In genomic region chr12:41880833-41881232, GRCm38 (mm10) we compare ENCODE assay signal across 22 mouse cellular contexts.
A peak's percentile ranks its signal among the peaks of the same experiment; 100 is the strongest.
DNase-seq lines count a peak whose midpoint lies in the region; ATAC-seq and TF ChIP-seq lines count a peak whose summit lies in the region.
"Had no signal": no experiment of that assay in that cellular context is flagged by ENCODE, and none has a peak within 500 bp of the region (broad histone marks: within the 10 kb centered on the region; RNA-seq: fewer than 3 reads in every experiment).

No protein-coding gene starts in this region.

- TF ChIP-seq RAD21 in MEL (IDR thresholded peaks at IDR 0.05; ENCODE audit: low read depth, low read length) = no peak

- H3K9ac ChIP-seq in midbrain, embryonic 11.5 days (ENCODE audit: low read length) = no peak overlapping the region
- H3K9ac ChIP-seq in midbrain, embryonic 13.5 days (replicated peaks) = no peak overlapping the region
- H3K9ac ChIP-seq in MEL (ENCODE audit: control insufficient read depth, low read depth, low read length, poor library complexity, severe bottlenecking) = no peak overlapping the region

- H3K9me3 ChIP-seq in midbrain, embryonic 11.5 days (ENCODE audit: control insufficient read depth, low read length) = no peaks in the 10 kb centered on the region
- H3K9me3 ChIP-seq in midbrain, embryonic 13.5 days = no peaks in the 10 kb centered on the region
- H3K9me3 ChIP-seq in MEL (replicated peaks; ENCODE audit: insufficient read depth, low read length) = no peaks in the 10 kb centered on the region
- H3K9me3 ChIP-seq: G1E had no signal

- H3K4me3 ChIP-seq in midbrain, embryonic 11.5 days (ENCODE audit: low read depth, low read length) = no peak overlapping the region
- no peak overlapping the region for H3K4me3 ChIP-seq in midbrain, embryonic 13.5 days (replicated peaks)
- no peak overlapping the region for H3K4me3 ChIP-seq in MEL (ENCODE audit: control insufficient read depth in 1 of 2, insufficient read depth in 1 of 2, low read depth in 2 of 2, low read length in 2 of 2)

- no peaks in the 10 kb centered on the region for H3K27me3 ChIP-seq in midbrain, embryonic 11.5 days (ENCODE audit: control insufficient read depth, insufficient read depth, low read length)
- H3K27me3 ChIP-seq in midbrain, embryonic 13.5 days = no peaks in the 10 kb centered on the region
- no peaks in the 10 kb centered on the region for H3K27me3 ChIP-seq in MEL (ENCODE audit: control insufficient read depth in 1 of 2, insufficient read depth in 2 of 2, low read length in 2 of 2)
- H3K27me3 ChIP-seq: CH12.LX, Patski had no signal

- H3K4me2 ChIP-seq in midbrain, embryonic 11.5 days = no peak overlapping the region
- no peak overlapping the region for H3K4me2 ChIP-seq in midbrain, embryonic 13.5 days (replicated peaks)

- no peak for TF ChIP-seq POLR2A in MEL (IDR thresholded peaks at IDR 0.05; ENCODE audit: control insufficient read depth in 1 of 2, insufficient read depth in 1 of 2, low read depth in 1 of 2, low read length in 2 of 2, poor library complexity in 1 of 2)

- no peak for ATAC-seq in midbrain, embryonic 11.5 days (ENCODE audit: low FRiP score)
- ATAC-seq in midbrain, embryonic 13.5 days = no peak
- ATAC-seq in megakaryocyte-erythroid progenitor cell, adult 5-6 weeks (replicated peaks; ENCODE audit: low FRiP score, low TSS enrichment, poor library complexity, severe bottlenecking) = 0 out of 2 replicates have a peak, but pooled peaks have one; percentile 37
- ATAC-seq: activated CD4-positive, CD25-positive, alpha-beta regulatory T cell, adult 4 months; CD4-positive, CD25-positive, alpha-beta regulatory T cell, adult 4 months; Patski had no signal

- TF ChIP-seq EP300 in MEL (IDR thresholded peaks at IDR 0.05; ENCODE audit: low read depth in 1 of 2, low read length in 2 of 2) = peak; percentile 48 to 75; a peak in 3 of 4 replicates

- 85% methylated on average over 3 of the region's 3 CpGs for WGBS in midbrain, embryonic 11.5 days
- 89% methylated on average over 3 of the region's 3 CpGs for WGBS in midbrain, embryonic 13.5 days

- TF ChIP-seq CTCF in MEL (IDR thresholded peaks at IDR 0.05 in 2 of 3, conservative IDR thresholded peaks at IDR 0.05 in 1 of 3; ENCODE audit: control insufficient read depth in 1 of 3, insufficient read depth in 1 of 3, low read depth in 2 of 3, low read length in 3 of 3, poor library complexity in 1 of 3, severe bottlenecking in 1 of 3) = no peak

- peak; percentile 67 for DNase-seq in midbrain, embryonic 11.5 days (ENCODE audit: low spot score, missing footprints)
- DNase-seq in MEL (ENCODE audit: low read depth, low spot score) = peak; percentile 29
- no peak for DNase-seq in thymus, postnatal 25 days
- no peak for DNase-seq in cerebellum, adult 9-10 months
- DNase-seq: adrenal gland, adult 2 months; adrenal gland, adult 8-10 months; adrenal gland, postnatal 10 days; adrenal gland, postnatal 14 days; adrenal gland, postnatal 25 days; adrenal gland, postnatal 36 days; B cell, adult 2 months; cerebellum, adult 11 months; cerebellum, adult 11-12 months; cerebellum, adult 18-20 months; cerebellum, adult 2 months had no signal

- no peak overlapping the region for H3K27ac ChIP-seq in midbrain, embryonic 11.5 days (ENCODE audit: low read depth, low read length)
- no peak overlapping the region for H3K27ac ChIP-seq in midbrain, embryonic 13.5 days
- H3K27ac ChIP-seq in MEL (ENCODE audit: control insufficient read depth, low read depth, low read length) = no peak overlapping the region; the same call in 1 of the 2 replicates

- no peaks in the 10 kb centered on the region for H3K79me2 ChIP-seq in MEL (ENCODE audit: control insufficient read depth, insufficient read depth, low read length, poor library complexity)

- H3K4me1 ChIP-seq in midbrain, embryonic 11.5 days (ENCODE audit: control insufficient read depth, insufficient read depth, low read length) = no peaks in the 10 kb centered on the region
- no peaks in the 10 kb centered on the region for H3K4me1 ChIP-seq in midbrain, embryonic 13.5 days (replicated peaks)
- H3K4me1 ChIP-seq in MEL (ENCODE audit: control insufficient read depth in 1 of 2, insufficient read depth in 2 of 2, low read length in 2 of 2) = peaks cover 16 to 28% of the 10 kb centered on the region in 2 experiments

- H3K36me3 ChIP-seq in midbrain, embryonic 11.5 days (ENCODE audit: control insufficient read depth, insufficient read depth, low read length) = no peaks in the 10 kb centered on the region
- no peaks in the 10 kb centered on the region for H3K36me3 ChIP-seq in midbrain, embryonic 13.5 days
- peaks cover 0 to 40% of the 10 kb centered on the region in 2 experiments; a peak in 2 of 4 replicates for H3K36me3 ChIP-seq in MEL (ENCODE audit: control insufficient read depth in 1 of 2, insufficient read depth in 2 of 2, low read length in 2 of 2)
- H3K36me3 ChIP-seq: G1E had no signal

TF ChIP-seq in MEL, 35 proteins besides CTCF, POLR2A, EP300 and RAD21:
- TF ChIP-seq TCF12 (IDR thresholded peaks at IDR 0.05; ENCODE audit: low read depth, low read length) = peak; percentile 79
- no peak for TF ChIP-seq GABPA (IDR thresholded peaks at IDR 0.05; ENCODE audit: low read depth, low read length)
- TF ChIP-seq NELFE (IDR thresholded peaks at IDR 0.05; ENCODE audit: low read depth, low read length) = no peak
- TF ChIP-seq TAL1 (IDR thresholded peaks at IDR 0.05; ENCODE audit: low read length) = no peak
- no peak for TF ChIP-seq ZNF384 (IDR thresholded peaks at IDR 0.05; ENCODE audit: low read depth, low read length)
- TF ChIP-seq TBP (IDR thresholded peaks at IDR 0.05; ENCODE audit: low read depth, low read length) = no peak
- no peak for TF ChIP-seq POLR2AphosphoS2 (IDR thresholded peaks at IDR 0.05; ENCODE audit: low read length)
- peak; percentile 80 for TF ChIP-seq GATA1 (IDR thresholded peaks at IDR 0.05; ENCODE audit: low read depth, low read length)
- no peak; the same call in 1 of the 2 replicates for TF ChIP-seq RCOR1 (IDR thresholded peaks at IDR 0.05; ENCODE audit: low read depth, low read length)
- no peak for TF ChIP-seq E2F4 (IDR thresholded peaks at IDR 0.05; ENCODE audit: borderline replicate concordance, low read depth, low read length)
- TF ChIP-seq MAFK (IDR thresholded peaks at IDR 0.05; ENCODE audit: borderline replicate concordance, low read depth, low read length) = no peak
- TF ChIP-seq CHD1 (IDR thresholded peaks at IDR 0.05; ENCODE audit: low read depth, low read length) = no peak
- peak; percentile 72 for TF ChIP-seq ETS1 (IDR thresholded peaks at IDR 0.05; ENCODE audit: low read depth, low read length)
- TF ChIP-seq UBTF (IDR thresholded peaks at IDR 0.05; ENCODE audit: borderline replicate concordance, insufficient read depth, low read depth, low read length) = no peak
- TF ChIP-seq MEF2A (IDR thresholded peaks at IDR 0.05; ENCODE audit: extremely low read depth, insufficient replicate concordance, low read depth, low read length, poor library complexity, severe bottlenecking) = no peak
- no peak for TF ChIP-seq BHLHE40 (IDR thresholded peaks at IDR 0.05; ENCODE audit: borderline replicate concordance, low read depth, low read length)

Comparison
In these comparisons a context has a peak if more than half of its experiments do, and no peak if none do; other contexts are left out.
1. DNase-seq: peak in midbrain, embryonic 11.5 days (single experiment) and MEL (single experiment); none in thymus, postnatal 25 days (single experiment) and cerebellum, adult 9-10 months (single experiment).